Mouse (Mus musculus) spleen, adult 10 weeks (tissue): ENCODE data around the gene Gm5269. TPM values are rescaled to one million over a fixed set of nuclear protein-coding genes. Genes with fewer than 3 reads are reported as not detected.

Experiments
- polyA plus RNA-seq: library from polyadenylated mRNA; stranded (reverse); fragments of 350-450 nt; fragmentation: Illumina TruSeq; extraction: RNeasy Lipid Tissue Mini Kit (QIAGEN cat#74804); gene quantifications from one replicate; pipeline ENCODE4 v1.2.3, GENCODE M21; 2015; ENCODE audit warnings: low replicate concordance; ENCODE audit not compliant: insufficient read depth

Gene Gm5269
- polyA plus RNA-seq = 0.36 TPM

GRCm38 (mm10) chr1:45890173-45890572 lies at the start of gene Gm5269:
Gm5269 (minus strand) TSS chr1:45890273.

GRCm38 (mm10) chr1:45926393-45926763 lies 36.3 kb upstream of the Gm5269 start, which contains the start of gene Slc40a1:
Slc40a1 (minus strand) TSS chr1:45926523.

Other genes with a start within 250 kb of the Gm5269 start
- gene Wdr75, start 95.1 kb downstream of the Gm5269 start, polyA plus RNA-seq = 89.6 TPM
- 467 TPM for gene Slc40a1, start 36.2 kb upstream of the Gm5269 start, polyA plus RNA-seq
- gene Dnah7b, start 176.0 kb upstream of the Gm5269 start, polyA plus RNA-seq = 0.73 TPM